Mouse (Mus musculus): ENCODE data around the gene Ppard.

- TF ChIP-seq CTCF (IDR thresholded peaks at IDR 0.05; ENCODE audit: borderline replicate concordance, insufficient read depth, low read depth, low read length) (no peak), POLR2A (IDR thresholded peaks at IDR 0.05; ENCODE audit: borderline replicate concordance, insufficient read depth, low read length) (no peak)
Measured at GRCm38 (mm10) chr17:28231026-28231736, 1.3 kb upstream of the Ppard start.
